Mouse (Mus musculus): ENCODE measurements around the gene Plcl1. TPM values are rescaled to one million over a fixed set of nuclear protein-coding genes. Genes with fewer than 3 reads are reported as not detected.

The Plcl1 gene
- total and polyA plus RNA-seq, 3 experiments: not detected

DNA sequence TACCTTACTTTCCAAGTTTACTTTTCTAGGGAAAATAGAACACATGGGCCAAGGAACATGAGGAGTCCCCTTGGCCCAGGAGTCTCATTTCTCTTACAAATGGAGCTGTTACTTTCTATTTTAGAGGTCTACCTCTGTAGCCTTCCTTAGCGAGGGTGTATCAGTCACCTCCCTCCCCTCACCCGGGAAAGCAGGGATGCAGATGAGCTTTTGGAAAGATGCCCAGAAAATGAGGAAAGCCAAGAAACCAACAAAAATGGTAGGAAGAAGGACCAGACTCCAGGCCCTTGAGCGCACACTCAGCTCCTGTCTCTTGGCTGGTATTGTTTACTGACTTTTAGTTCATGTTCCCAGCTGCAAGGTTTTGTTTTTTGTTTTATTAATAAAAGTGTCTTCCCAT lies 319.7 kb downstream of the Plcl1 start:
- H3K27me3 ChIP-seq (ENCODE audit: control insufficient read depth in 1 of 2, insufficient read depth in 2 of 2, low read length in 2 of 2): no peaks in the 10 kb centered on the region
- TF ChIP-seq TAL1 (IDR thresholded peaks at IDR 0.05; ENCODE audit: low read length) (no peak), NRF1 (IDR thresholded peaks at IDR 0.05; ENCODE audit: insufficient read depth, low read depth, low read length, poor library complexity, severe bottlenecking) (no peak), EP300 (IDR thresholded peaks at IDR 0.05; ENCODE audit: low read depth in 1 of 2, low read length in 2 of 2) (no peak), MEF2A (IDR thresholded peaks at IDR 0.05; ENCODE audit: extremely low read depth, insufficient replicate concordance, low read depth, low read length, poor library complexity, severe bottlenecking) (no peak), MXI1 (IDR thresholded peaks at IDR 0.05; ENCODE audit: low read depth, low read length) (no peak), ZNF384 (IDR thresholded peaks at IDR 0.05; ENCODE audit: low read depth, low read length) (no peak), GABPA (IDR thresholded peaks at IDR 0.05; ENCODE audit: low read depth, low read length) (no peak), POLR2AphosphoS2 (IDR thresholded peaks at IDR 0.05; ENCODE audit: low read length) (no peak), USF2 (IDR thresholded peaks at IDR 0.05; ENCODE audit: borderline replicate concordance in 1 of 2, insufficient read depth in 1 of 2, low read depth in 1 of 2, low read length in 2 of 2) (no peak), HCFC1 (IDR thresholded peaks at IDR 0.05; ENCODE audit: low read depth, low read length) (no peak), ELF1 (IDR thresholded peaks at IDR 0.05; ENCODE audit: low read depth, low read length) (no peak)
- no peak for DNase-seq (ENCODE audit: low read depth, low spot score)
- H3K4me3 ChIP-seq (ENCODE audit: control insufficient read depth in 1 of 2, insufficient read depth in 1 of 2, low read depth in 2 of 2, low read length in 2 of 2): no peak overlapping the region
- H3K4me1 ChIP-seq (ENCODE audit: control insufficient read depth in 1 of 2, insufficient read depth in 2 of 2, low read length in 2 of 2): no peaks in the 10 kb centered on the region
- no peaks in the 10 kb centered on the region for H3K79me2 ChIP-seq (ENCODE audit: control insufficient read depth, insufficient read depth, low read length, poor library complexity)
- H3K27ac ChIP-seq (ENCODE audit: control insufficient read depth, low read depth, low read length): no peak overlapping the region
- no peaks in the 10 kb centered on the region for H3K9me3 ChIP-seq (replicated peaks; ENCODE audit: insufficient read depth, low read length)
- no peaks in the 10 kb centered on the region for H3K36me3 ChIP-seq (ENCODE audit: control insufficient read depth in 1 of 2, insufficient read depth in 2 of 2, low read length in 2 of 2)
- no peak overlapping the region for H3K9ac ChIP-seq (ENCODE audit: control insufficient read depth, low read depth, low read length, poor library complexity, severe bottlenecking)

DNA sequence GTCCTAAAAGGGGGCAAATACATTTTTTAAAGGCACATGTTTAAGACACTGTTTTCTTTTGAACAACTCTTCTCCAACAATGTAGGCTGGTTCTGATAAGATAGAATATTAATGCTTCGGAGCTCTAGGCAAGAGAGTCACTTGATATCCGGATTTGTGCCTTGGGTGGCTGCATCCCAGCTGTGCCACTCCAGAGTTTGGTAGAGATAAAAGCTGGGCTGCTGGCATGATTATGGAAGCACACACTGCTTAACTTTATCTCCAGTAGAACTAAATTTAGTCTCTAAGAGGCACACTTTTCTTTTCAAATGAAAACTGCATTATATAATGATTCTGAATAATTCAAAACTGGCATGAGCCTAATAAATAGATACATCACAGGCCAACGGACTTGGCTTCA lies 323.6 kb downstream of the Plcl1 start:
- H3K79me2 ChIP-seq (ENCODE audit: control insufficient read depth, insufficient read depth, low read length, poor library complexity): no peaks in the 10 kb centered on the region
- no peak overlapping the region for H3K4me3 ChIP-seq (ENCODE audit: control insufficient read depth in 1 of 2, insufficient read depth in 1 of 2, low read depth in 2 of 2, low read length in 2 of 2)
- no peaks in the 10 kb centered on the region for H3K27me3 ChIP-seq (ENCODE audit: control insufficient read depth in 1 of 2, insufficient read depth in 2 of 2, low read length in 2 of 2)
- no peak overlapping the region for H3K9ac ChIP-seq (ENCODE audit: control insufficient read depth, low read depth, low read length, poor library complexity, severe bottlenecking)
- H3K36me3 ChIP-seq (ENCODE audit: control insufficient read depth in 1 of 2, insufficient read depth in 2 of 2, low read length in 2 of 2): no peaks in the 10 kb centered on the region
- no peaks in the 10 kb centered on the region for H3K9me3 ChIP-seq (replicated peaks; ENCODE audit: insufficient read depth, low read length)
- no peak for TF ChIP-seq USF2 (IDR thresholded peaks at IDR 0.05; ENCODE audit: borderline replicate concordance in 1 of 2, insufficient read depth in 1 of 2, low read depth in 1 of 2, low read length in 2 of 2)
- TF ChIP-seq MAX (IDR thresholded peaks at IDR 0.05; ENCODE audit: low read length): no peak
- no peak for TF ChIP-seq ETS1 (IDR thresholded peaks at IDR 0.05; ENCODE audit: low read depth, low read length)
- no peak for TF ChIP-seq CHD1 (IDR thresholded peaks at IDR 0.05; ENCODE audit: low read depth, low read length)
- TF ChIP-seq EP300 (IDR thresholded peaks at IDR 0.05; ENCODE audit: low read depth in 1 of 2, low read length in 2 of 2): no peak
- no peak for TF ChIP-seq SIN3A (IDR thresholded peaks at IDR 0.05; ENCODE audit: low read length)
- no peak for TF ChIP-seq NELFE (IDR thresholded peaks at IDR 0.05; ENCODE audit: low read depth, low read length)
- no peak for TF ChIP-seq MAZ (IDR thresholded peaks at IDR 0.05; ENCODE audit: low read depth, low read length)
- no peak for TF ChIP-seq E2F4 (IDR thresholded peaks at IDR 0.05; ENCODE audit: borderline replicate concordance, low read depth, low read length)
- TF ChIP-seq ZKSCAN1 (IDR thresholded peaks at IDR 0.05; ENCODE audit: low read depth, low read length): no peak
- no peak for TF ChIP-seq USF1 (IDR thresholded peaks at IDR 0.05; ENCODE audit: low read depth, low read length)
- no peak for TF ChIP-seq CTCF (IDR thresholded peaks at IDR 0.05 in 2 of 3, conservative IDR thresholded peaks at IDR 0.05 in 1 of 3; ENCODE audit: control insufficient read depth in 1 of 3, insufficient read depth in 1 of 3, low read depth in 2 of 3, low read length in 3 of 3, poor library complexity in 1 of 3, severe bottlenecking in 1 of 3)
- TF ChIP-seq GABPA (IDR thresholded peaks at IDR 0.05; ENCODE audit: low read depth, low read length): no peak
- TF ChIP-seq POLR2AphosphoS2 (IDR thresholded peaks at IDR 0.05; ENCODE audit: low read length): no peak
- no peak for TF ChIP-seq HCFC1 (IDR thresholded peaks at IDR 0.05; ENCODE audit: low read depth, low read length)
- TF ChIP-seq JUND (IDR thresholded peaks at IDR 0.05; ENCODE audit: low read depth, low read length): no peak
- no peak for DNase-seq (ENCODE audit: low read depth, low spot score)
- H3K4me1 ChIP-seq (ENCODE audit: control insufficient read depth in 1 of 2, insufficient read depth in 2 of 2, low read length in 2 of 2): no peaks in the 10 kb centered on the region
- H3K27ac ChIP-seq (ENCODE audit: control insufficient read depth, low read depth, low read length): no peak overlapping the region

Measured in MEL (cell line).